Comparison of ENCODE assay signal across 8 mouse cellular contexts in genomic region chr16:92465642-92466526, GRCm38 (mm10). TPM values are rescaled to one million over a fixed set of nuclear protein-coding genes. Genes with fewer than 3 reads are reported as not detected.
DNase-seq lines count a peak whose midpoint lies in the region; ATAC-seq lines count a peak whose summit lies in the region.

No protein-coding gene starts in this region.

- H3K27ac ChIP-seq in lung, embryonic 16.5 days (ENCODE audit: low read length), result peak overlapping the region; percentile 42

- H3K4me2 ChIP-seq in lung, embryonic 16.5 days (ENCODE audit: low read depth, low read length), result peak overlapping the region; percentile 77

- DNase-seq in MEL-GATA-1-ER (ENCODE audit: extremely low read depth, low read depth), result peak; percentile 93
- DNase-seq in cerebellum, adult 8-10 months, result peak; percentile 98
- DNase-seq in forelimb bud, embryonic 11.5 days (ENCODE audit: low read depth, low spot score), result peak; percentile 99
- peak; percentile 99 for DNase-seq in layer of hippocampus, adult 9-10 months (ENCODE audit: low spot score)
- DNase-seq in ovary, postnatal 10 days (ENCODE audit: low spot score), result peak; percentile 84
- peak; percentile 94 to 95 for DNase-seq in thymus, postnatal 10 days (ENCODE audit: low spot score in 2 of 2)

- H3K4me1 ChIP-seq in lung, embryonic 16.5 days (replicated peaks; ENCODE audit: control insufficient read depth, insufficient read depth, low read length), result peaks cover 18% of the 10 kb centered on the region

- peak overlapping the region; percentile 84 for H3K9ac ChIP-seq in lung, embryonic 16.5 days (ENCODE audit: low read length)

- peak; percentile 95 to 96 for ATAC-seq in hematopoietic stem cell, adult 5-6 weeks (replicated peaks in 1 of 2; ENCODE audit: insufficient read depth in 1 of 2, low FRiP score in 2 of 2, low TSS enrichment in 1 of 2, low read depth in 1 of 2, poor library complexity in 2 of 2, severe bottlenecking in 2 of 2)
- ATAC-seq in lung, embryonic 16.5 days (ENCODE audit: low read depth), result peak; percentile 98

- no peaks in the 10 kb centered on the region for H3K36me3 ChIP-seq in lung, embryonic 16.5 days (ENCODE audit: control insufficient read depth, insufficient read depth, low read length)

- H3K9me3 ChIP-seq in lung, embryonic 16.5 days (ENCODE audit: control insufficient read depth, low read length), result no peaks in the 10 kb centered on the region

- WGBS in lung, embryonic 16.5 days, result under 1% methylated on average over 78 of the region's 94 CpGs

- peak overlapping the region; percentile 77 for H3K4me3 ChIP-seq in lung, embryonic 16.5 days (ENCODE audit: low read length)

- no peaks in the 10 kb centered on the region for H3K27me3 ChIP-seq in lung, embryonic 16.5 days (ENCODE audit: control insufficient read depth, insufficient read depth, low read depth, low read length)

RNA-seq across cellular contexts. Expression of gene Rcan1, which starts 4.8 kb away (rescaled TPM):
- 5.7 and 8.8 TPM in 2 replicates for total RNA-seq in hematopoietic stem cell, adult 5-6 weeks (2017)
- polyA plus RNA-seq in lung, embryonic 16.5 days (2015; fragmentation: Nextera tagmentation; extraction: Ambion mirVana), result 57.7 and 61.2 TPM in 2 replicates

RNA-seq across cellular contexts. Expression of gene Clic6, which starts 19.7 kb away (rescaled TPM):
- total RNA-seq in hematopoietic stem cell, adult 5-6 weeks (2017), result 0.50 TPM in 1 of 2 replicates, not detected in the other
- polyA plus RNA-seq in lung, embryonic 16.5 days (2015; fragmentation: Nextera tagmentation; extraction: Ambion mirVana), result 15.7 and 16.4 TPM in 2 replicates

Comparison
In these comparisons a context has a peak if more than half of its experiments do, and no peak if none do; other contexts are left out.
1. Peak in every context shown above with its lines: DNase-seq, ATAC-seq, H3K4me3 ChIP-seq and H3K27ac ChIP-seq.